Mouse (Mus musculus) heart, adult 2 months (tissue): ENCODE data around the gene Fam104a.

ENCODE experiments used
- CTCF ChIP-seq: fragments of 200-600 bp; IDR thresholded peaks from 2 replicates; pipeline ENCODE4 v1.8.1; 2022; ENCODE audit warnings: antibody characterized with exemption, mild to moderate bottlenecking, moderate library complexity
- EP300 ChIP-seq: fragments of 200-500 bp; IDR thresholded peaks from 2 replicates; pipeline ENCODE4 v1.6.1; 2011; ENCODE audit warnings: low read depth, low read length, control low read depth; ENCODE audit not compliant: insufficient read depth

GRCm38 (mm10) chr11:113690506-113690905 is 6.6 kb upstream of the Fam104a start:
- TF ChIP-seq CTCF (no peak), EP300 (no peak)
